Mouse (Mus musculus): ENCODE measurements around the gene Grid2. TPM values are rescaled to one million over a fixed set of nuclear protein-coding genes. Genes with fewer than 3 reads are reported as not detected.

Grid2 gene
- polyA plus RNA-seq, 1 experiment from 2014 or later = 1.8 TPM

DNA sequence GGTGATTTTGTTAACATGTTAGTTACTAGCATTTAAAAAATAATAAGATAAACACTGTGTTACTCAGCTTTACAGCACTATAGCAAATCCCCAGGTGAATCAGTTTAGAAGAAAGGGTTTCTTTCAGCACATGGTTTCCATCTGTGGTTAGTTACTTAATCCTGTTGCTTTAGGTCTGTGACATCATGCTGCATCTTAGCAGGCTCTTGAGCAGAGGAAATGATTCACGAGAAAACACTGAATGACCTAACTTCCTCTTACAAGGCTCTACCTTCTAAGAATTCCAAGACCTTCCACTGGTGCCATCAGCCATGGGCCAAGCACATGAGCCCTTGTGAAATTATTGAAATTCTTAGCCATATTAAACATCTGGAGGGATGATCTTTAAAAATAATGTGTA is 1248.7 kb downstream of the Grid2 start:
- H3K9ac ChIP-seq = no peak overlapping the region
- H3K4me1 ChIP-seq (replicated peaks) = 0 out of 2 replicates have a peak, but pooled peaks cover 3% of the 10 kb centered on the region
- WGBS = 41% methylated on average over 1 of the region's 1 CpGs
- H3K4me3 ChIP-seq = no peak overlapping the region
- no peaks in the 10 kb centered on the region for H3K27me3 ChIP-seq (replicated peaks)
- no peak for ATAC-seq (ENCODE audit: insufficient number of reproducible peaks, low FRiP score)
- no peaks in the 10 kb centered on the region for H3K36me3 ChIP-seq
- H3K4me2 ChIP-seq = no peak overlapping the region
- no peak overlapping the region for H3K27ac ChIP-seq (ENCODE audit: poor library complexity, severe bottlenecking)
- H3K9me3 ChIP-seq (replicated peaks) = no peaks in the 10 kb centered on the region

DNA sequence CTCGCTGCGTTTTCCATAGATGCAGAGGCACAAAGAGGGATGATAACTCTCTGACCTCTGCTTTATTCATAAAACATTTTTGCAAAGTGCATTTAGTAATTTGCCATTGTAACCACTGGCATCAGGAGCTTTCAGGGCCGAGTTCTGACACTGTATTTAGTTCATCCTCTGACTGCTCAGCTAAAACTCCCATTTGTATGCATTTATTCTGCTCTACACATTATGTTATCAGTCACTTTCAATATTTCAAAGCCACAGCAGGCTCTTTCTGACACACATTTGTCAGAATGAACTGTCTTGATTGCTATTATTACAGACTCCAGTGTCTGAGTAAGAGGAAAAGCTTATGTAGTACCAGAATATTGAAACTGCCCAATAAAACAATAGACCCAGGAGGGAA is 1286.5 kb downstream of the Grid2 start:
- H3K9ac ChIP-seq = no peak overlapping the region
- WGBS = 77% methylated on average over 3 of the region's 3 CpGs
- H3K4me1 ChIP-seq (replicated peaks) = no peaks in the 10 kb centered on the region
- no peak overlapping the region for H3K4me2 ChIP-seq
- H3K27me3 ChIP-seq (replicated peaks) = no peaks in the 10 kb centered on the region
- H3K36me3 ChIP-seq = no peaks in the 10 kb centered on the region
- H3K4me3 ChIP-seq = no peak overlapping the region
- no peak for ATAC-seq (ENCODE audit: insufficient number of reproducible peaks, low FRiP score)
- H3K9me3 ChIP-seq (replicated peaks) = no peaks in the 10 kb centered on the region
- no peak overlapping the region for H3K27ac ChIP-seq (ENCODE audit: poor library complexity, severe bottlenecking)

DNA sequence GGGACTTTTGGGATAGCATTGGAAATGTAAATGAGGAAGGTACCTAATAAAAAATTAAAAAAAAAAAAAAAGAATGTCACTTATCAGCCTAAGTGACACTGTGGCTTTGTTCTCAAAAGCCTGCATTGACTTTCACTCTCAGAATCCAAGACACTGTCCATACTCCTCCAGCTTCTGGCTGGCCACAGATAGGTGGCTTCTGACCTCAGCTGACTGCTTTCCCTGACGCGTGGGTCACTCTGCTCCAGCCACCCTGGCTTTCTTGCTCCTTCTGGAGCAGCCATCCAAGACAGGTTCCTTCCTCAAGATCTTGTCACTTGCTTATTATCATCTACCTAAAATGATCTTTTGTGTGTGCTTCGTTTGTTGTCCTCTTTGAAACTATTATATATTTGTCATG is 1298.0 kb downstream of the Grid2 start:
- ATAC-seq (ENCODE audit: insufficient number of reproducible peaks, low FRiP score) = no peak
- 62% methylated on average over 3 of the region's 3 CpGs for WGBS
- H3K27me3 ChIP-seq (replicated peaks) = no peaks in the 10 kb centered on the region

DNA sequence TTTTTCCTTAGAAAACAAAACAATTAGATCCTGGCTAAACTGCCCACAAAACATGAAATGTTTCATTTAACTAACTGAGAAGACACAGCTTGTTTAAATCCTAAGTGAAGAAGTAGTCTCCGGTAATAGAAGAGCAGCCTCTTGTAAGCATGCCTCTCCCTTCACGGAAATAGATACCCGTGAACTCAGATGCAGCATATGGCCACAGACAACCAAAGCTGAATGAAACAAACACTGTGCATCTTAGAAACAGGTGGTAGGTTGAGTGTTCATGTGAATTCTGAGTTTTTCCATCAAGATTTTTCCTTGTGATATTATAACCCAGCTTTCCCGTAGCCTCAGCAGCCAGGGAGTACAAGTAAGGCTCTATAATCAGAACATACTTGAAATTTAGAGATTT is 1299.5 kb downstream of the Grid2 start:
- Histone ChIP-seq H3K36me3 (no peaks in the 10 kb centered on the region), H3K27me3 (replicated peaks) (no peaks in the 10 kb centered on the region), H3K27ac (ENCODE audit: poor library complexity, severe bottlenecking) (no peak overlapping the region), H3K4me1 (replicated peaks) (no peaks in the 10 kb centered on the region), H3K4me2 (no peak overlapping the region), H3K9me3 (replicated peaks) (no peaks in the 10 kb centered on the region), H3K9ac (no peak overlapping the region), H3K4me3 (no peak overlapping the region)
- WGBS = 81% methylated on average over 4 of the region's 4 CpGs
- no peak for ATAC-seq (ENCODE audit: insufficient number of reproducible peaks, low FRiP score)

More for the DNA sequence above, 1298.0 kb downstream of the Grid2 start:
- Histone ChIP-seq H3K9me3 (replicated peaks) (no peaks in the 10 kb centered on the region), H3K36me3 (no peaks in the 10 kb centered on the region), H3K27ac (ENCODE audit: poor library complexity, severe bottlenecking) (no peak overlapping the region), H3K4me2 (no peak overlapping the region), H3K9ac (no peak overlapping the region), H3K4me1 (replicated peaks) (no peaks in the 10 kb centered on the region), H3K4me3 (no peak overlapping the region)

DNA sequence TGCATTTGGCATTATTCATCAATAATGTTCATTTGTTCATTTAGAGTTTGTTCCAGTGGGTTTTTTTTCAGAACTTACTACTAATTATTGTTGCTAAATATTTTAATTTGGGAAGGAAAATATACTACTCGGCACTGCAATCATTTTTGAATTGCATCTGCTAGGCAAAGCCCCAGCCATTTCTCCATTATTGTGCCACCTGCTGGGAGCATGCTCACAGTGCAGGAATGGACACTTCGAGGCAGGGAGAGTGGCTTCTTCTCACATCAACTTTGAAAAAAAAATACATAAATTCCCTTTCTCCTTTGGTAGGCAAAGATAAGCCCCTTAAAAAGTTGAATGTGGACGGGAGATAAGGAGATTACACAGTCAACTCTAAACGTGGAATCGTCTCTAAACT is 1312.9 kb downstream of the Grid2 start:
- no peak overlapping the region for H3K9ac ChIP-seq
- no peaks in the 10 kb centered on the region for H3K27me3 ChIP-seq (replicated peaks)
- no peak overlapping the region for H3K27ac ChIP-seq (ENCODE audit: poor library complexity, severe bottlenecking)
- WGBS = 43% methylated on average over 5 of the region's 5 CpGs
- H3K4me3 ChIP-seq = no peak overlapping the region
- H3K36me3 ChIP-seq = no peaks in the 10 kb centered on the region
- no peak for ATAC-seq (ENCODE audit: insufficient number of reproducible peaks, low FRiP score)
- H3K9me3 ChIP-seq (replicated peaks) = no peaks in the 10 kb centered on the region; the same call in 1 of the 2 replicates
- no peaks in the 10 kb centered on the region for H3K4me1 ChIP-seq (replicated peaks)
- H3K4me2 ChIP-seq = no peak overlapping the region

DNA sequence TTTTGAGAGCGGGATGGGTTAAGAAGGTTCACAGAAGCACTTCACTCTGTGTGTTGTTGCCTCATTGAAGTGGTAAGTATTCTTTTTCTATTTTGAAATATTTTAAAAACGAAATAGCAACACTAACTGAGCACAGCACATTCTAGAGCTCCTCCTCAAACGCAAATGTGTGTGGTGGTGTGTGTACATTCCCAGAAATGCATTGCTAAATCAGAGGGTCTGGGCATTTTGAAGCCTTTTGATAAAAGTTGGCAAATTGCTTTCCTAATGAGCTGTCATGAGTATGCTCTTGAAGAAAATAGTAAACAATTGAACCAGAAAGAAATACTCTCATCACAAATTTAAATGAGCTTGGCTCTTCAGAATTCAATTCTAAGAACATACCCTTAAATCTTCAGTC is 1325.7 kb downstream of the Grid2 start:
- no peak overlapping the region for H3K9ac ChIP-seq

DNA sequence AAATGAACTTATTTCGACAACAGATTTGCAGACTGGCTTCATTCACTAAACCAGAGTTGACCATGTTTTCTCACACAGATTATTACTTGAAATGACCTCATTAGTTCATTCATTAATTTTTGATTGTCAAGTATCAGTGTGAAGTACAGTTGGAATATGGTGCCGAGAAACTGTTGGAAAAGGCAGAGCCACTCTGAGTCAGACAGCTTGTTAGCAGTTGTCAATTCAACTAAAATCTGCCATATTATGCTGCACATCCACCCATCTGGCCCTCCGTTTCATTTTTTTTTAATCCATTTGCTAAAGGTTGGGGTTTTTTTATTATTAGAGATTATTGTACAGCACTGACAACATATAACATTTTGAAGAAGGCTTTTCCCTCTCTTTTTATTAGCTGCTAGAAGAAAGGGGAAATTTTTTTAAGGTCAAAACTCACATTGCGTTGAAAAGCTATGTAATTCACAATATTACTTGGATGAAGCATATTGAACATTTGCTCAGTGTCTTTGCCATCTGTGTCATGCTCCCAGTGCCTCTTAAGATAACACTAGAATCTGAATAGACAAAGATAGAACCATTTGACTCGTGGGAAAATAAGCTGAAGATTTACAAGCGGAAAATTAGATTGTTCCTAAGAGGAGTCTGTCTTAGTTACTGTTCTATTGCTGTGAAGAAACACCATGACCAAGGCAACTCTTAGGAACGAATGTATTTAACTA is 1333.0 kb downstream of the Grid2 start:
- ATAC-seq (ENCODE audit: insufficient number of reproducible peaks, low FRiP score) = no peak
- H3K9me3 ChIP-seq (replicated peaks) = no peaks in the 10 kb centered on the region
- H3K9ac ChIP-seq = no peak overlapping the region
- no peak overlapping the region for H3K27ac ChIP-seq (ENCODE audit: poor library complexity, severe bottlenecking)
- no peaks in the 10 kb centered on the region for H3K27me3 ChIP-seq (replicated peaks)
- no peak overlapping the region for H3K4me2 ChIP-seq
- no peaks in the 10 kb centered on the region for H3K36me3 ChIP-seq
- H3K4me3 ChIP-seq = no peak overlapping the region
- 70% methylated on average over 7 of the region's 7 CpGs for WGBS
- H3K4me1 ChIP-seq (replicated peaks) = no peaks in the 10 kb centered on the region

More for the DNA sequence above, 1325.7 kb downstream of the Grid2 start:
- Histone ChIP-seq H3K36me3 (no peaks in the 10 kb centered on the region), H3K4me2 (no peak overlapping the region), H3K27ac (ENCODE audit: poor library complexity, severe bottlenecking) (no peak overlapping the region), H3K27me3 (replicated peaks) (no peaks in the 10 kb centered on the region), H3K9me3 (replicated peaks) (no peaks in the 10 kb centered on the region), H3K4me3 (no peak overlapping the region), H3K4me1 (replicated peaks) (no peaks in the 10 kb centered on the region)
- 71% methylated on average over 3 of the region's 3 CpGs for WGBS
- no peak for ATAC-seq (ENCODE audit: insufficient number of reproducible peaks, low FRiP score)

DNA sequence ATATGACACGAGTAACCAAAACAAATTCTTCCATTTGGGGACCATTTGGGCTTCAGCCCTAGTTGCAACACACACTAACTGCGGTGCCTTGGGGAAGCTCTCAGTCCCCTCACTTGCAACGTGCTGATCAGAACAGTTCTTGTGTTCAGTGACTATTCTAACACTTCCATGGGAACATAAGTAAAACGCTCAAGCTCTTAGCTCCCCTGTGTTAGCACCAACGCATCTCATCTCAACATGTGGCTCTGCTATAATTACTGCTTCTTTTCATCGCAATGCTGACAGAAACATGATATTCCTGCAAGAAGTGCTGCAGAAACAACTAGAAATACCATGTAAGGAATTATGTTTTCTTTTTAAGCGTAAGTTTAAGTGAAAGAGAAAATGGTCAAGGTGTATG is 1340.6 kb downstream of the Grid2 start:
- Histone ChIP-seq H3K4me1 (replicated peaks) (0 out of 2 replicates have a peak, but pooled peaks cover 8% of the 10 kb centered on the region), H3K36me3 (no peaks in the 10 kb centered on the region), H3K27me3 (replicated peaks) (no peaks in the 10 kb centered on the region), H3K9ac (no peak overlapping the region), H3K4me2 (no peak overlapping the region), H3K4me3 (no peak overlapping the region), H3K27ac (ENCODE audit: poor library complexity, severe bottlenecking) (no peak overlapping the region), H3K9me3 (replicated peaks) (no peaks in the 10 kb centered on the region)
- WGBS = 60% methylated on average over 7 of the region's 7 CpGs
- ATAC-seq (ENCODE audit: insufficient number of reproducible peaks, low FRiP score) = no peak

DNA sequence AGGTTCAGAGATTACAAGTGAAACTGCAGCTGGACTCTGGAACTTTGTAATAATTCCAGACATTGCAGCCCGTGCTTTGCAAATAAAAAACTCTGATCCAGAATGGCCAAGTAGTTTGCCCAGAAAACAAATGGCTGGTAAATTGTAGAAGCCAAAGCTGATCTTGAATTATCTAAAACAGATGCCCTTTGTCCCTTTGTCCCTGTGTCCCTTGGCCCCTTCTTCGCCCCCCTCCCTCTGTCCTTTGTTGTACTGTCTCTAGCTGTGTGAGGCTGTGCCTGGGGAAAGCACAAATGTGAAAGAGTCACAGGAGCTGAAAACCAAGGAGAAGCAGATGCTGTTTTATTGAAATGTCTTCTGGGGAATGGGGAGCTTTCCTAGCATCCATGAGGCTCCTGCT is 1341.2 kb downstream of the Grid2 start:
- no peak overlapping the region for H3K4me2 ChIP-seq
- H3K4me1 ChIP-seq (replicated peaks) = 0 out of 2 replicates have a peak, but pooled peaks cover 8% of the 10 kb centered on the region
- WGBS = 66% methylated on average over 2 of the region's 2 CpGs
- H3K36me3 ChIP-seq = no peaks in the 10 kb centered on the region
- H3K9ac ChIP-seq = no peak overlapping the region
- H3K27ac ChIP-seq (ENCODE audit: poor library complexity, severe bottlenecking) = no peak overlapping the region
- H3K27me3 ChIP-seq (replicated peaks) = no peaks in the 10 kb centered on the region
- H3K4me3 ChIP-seq = no peak overlapping the region
- H3K9me3 ChIP-seq (replicated peaks) = no peaks in the 10 kb centered on the region
- ATAC-seq (ENCODE audit: insufficient number of reproducible peaks, low FRiP score) = no peak

DNA sequence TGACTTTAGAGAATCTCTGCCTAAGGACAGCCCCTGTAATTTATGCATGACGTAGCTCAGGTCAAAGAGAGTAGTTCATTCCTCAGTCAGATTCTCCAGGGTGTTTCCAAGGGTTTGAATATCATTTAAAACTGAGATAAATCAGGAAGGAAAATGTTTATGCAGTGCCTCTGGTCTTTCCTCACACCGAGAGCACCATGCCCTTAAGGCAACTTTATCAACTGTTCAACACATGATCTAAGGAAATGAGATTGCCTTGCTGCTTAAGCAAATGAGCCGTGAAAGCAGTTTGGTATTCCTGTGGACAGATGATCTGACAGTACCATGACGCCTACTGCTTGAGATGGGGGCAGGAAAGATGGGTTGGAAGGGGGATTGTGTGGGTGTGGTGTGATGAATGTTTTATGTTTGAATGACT is 1342.5 kb downstream of the Grid2 start:
- no peak overlapping the region for H3K27ac ChIP-seq (ENCODE audit: poor library complexity, severe bottlenecking)
- H3K4me1 ChIP-seq (replicated peaks) = 0 out of 2 replicates have a peak, but pooled peaks cover 8% of the 10 kb centered on the region
- peak; percentile 29; the same call in 1 of the 2 replicates for ATAC-seq (ENCODE audit: insufficient number of reproducible peaks, low FRiP score)
- H3K9ac ChIP-seq = no peak overlapping the region
- no peaks in the 10 kb centered on the region for H3K9me3 ChIP-seq (replicated peaks)
- H3K4me3 ChIP-seq = no peak overlapping the region
- 23% methylated on average over 4 of the region's 4 CpGs for WGBS
- no peak overlapping the region for H3K4me2 ChIP-seq
- H3K27me3 ChIP-seq (replicated peaks) = no peaks in the 10 kb centered on the region
- H3K36me3 ChIP-seq = no peaks in the 10 kb centered on the region

DNA sequence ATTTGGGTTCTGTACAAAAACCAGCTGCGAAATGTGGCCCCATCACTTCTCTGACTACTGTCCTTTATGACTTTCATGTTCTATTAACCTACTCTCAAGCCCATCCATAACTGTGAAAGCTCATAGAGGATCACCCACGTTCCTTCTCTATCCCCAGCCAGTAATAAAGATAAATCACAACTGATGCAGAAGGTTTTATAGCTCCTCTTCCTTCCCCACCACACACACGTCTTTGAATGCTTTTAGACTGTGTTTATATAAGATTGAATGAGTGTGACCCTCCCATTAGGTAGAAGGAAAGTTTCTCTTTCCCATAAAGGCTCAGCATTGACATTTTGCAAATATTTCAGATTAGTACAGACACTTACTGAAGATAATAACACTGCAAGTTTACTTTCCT is 1350.1 kb downstream of the Grid2 start:
- H3K4me3 ChIP-seq = no peak overlapping the region
- H3K9me3 ChIP-seq (replicated peaks) = no peaks in the 10 kb centered on the region
- H3K36me3 ChIP-seq = no peaks in the 10 kb centered on the region
- H3K4me2 ChIP-seq = no peak overlapping the region
- H3K27ac ChIP-seq (ENCODE audit: poor library complexity, severe bottlenecking) = no peak overlapping the region
- H3K27me3 ChIP-seq (replicated peaks) = no peaks in the 10 kb centered on the region
- no peak for ATAC-seq (ENCODE audit: insufficient number of reproducible peaks, low FRiP score)
- WGBS = 59% methylated on average over 3 of the region's 3 CpGs
- H3K4me1 ChIP-seq (replicated peaks) = no peaks in the 10 kb centered on the region
- no peak overlapping the region for H3K9ac ChIP-seq

DNA sequence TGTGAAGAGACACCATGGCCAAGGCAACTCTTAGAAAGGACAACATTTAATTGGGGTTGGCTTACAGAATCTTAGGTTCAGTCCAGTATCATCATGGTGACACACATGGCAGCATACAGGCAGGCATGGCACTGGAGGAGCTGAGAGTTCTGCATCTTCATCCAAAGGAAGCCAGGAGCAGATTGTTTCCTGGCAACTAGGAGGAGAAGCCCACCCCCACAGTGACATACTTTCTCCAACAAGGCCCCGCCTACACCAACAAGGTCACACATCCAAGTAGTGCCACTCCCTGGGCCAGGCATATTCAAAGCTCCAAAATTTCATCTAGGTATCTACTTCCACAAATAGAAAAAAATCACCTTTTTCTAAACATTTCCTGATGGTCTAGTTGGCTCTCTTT is 1351.4 kb downstream of the Grid2 start:
- Histone ChIP-seq H3K36me3 (no peaks in the 10 kb centered on the region), H3K9ac (no peak overlapping the region), H3K27ac (ENCODE audit: poor library complexity, severe bottlenecking) (no peak overlapping the region), H3K9me3 (replicated peaks) (0 out of 2 replicates have a peak, but pooled peaks cover 2% of the 10 kb centered on the region), H3K4me2 (no peak overlapping the region), H3K27me3 (replicated peaks) (no peaks in the 10 kb centered on the region), H3K4me3 (no peak overlapping the region), H3K4me1 (replicated peaks) (no peaks in the 10 kb centered on the region)
- ATAC-seq (ENCODE audit: insufficient number of reproducible peaks, low FRiP score) = no peak
- WGBS = 86% methylated on average over 1 of the region's 1 CpGs

Data from heart, embryonic 12.5 days (tissue).